Mouse (Mus musculus): ENCODE measurements around the gene Zbtb4. TPM values are rescaled to one million over a fixed set of nuclear protein-coding genes. Genes with fewer than 3 reads are reported as not detected.

The Zbtb4 gene
- total and polyA plus RNA-seq, 3 experiments, result 8.6 to 18.4 (median 13.4) TPM

DNA sequence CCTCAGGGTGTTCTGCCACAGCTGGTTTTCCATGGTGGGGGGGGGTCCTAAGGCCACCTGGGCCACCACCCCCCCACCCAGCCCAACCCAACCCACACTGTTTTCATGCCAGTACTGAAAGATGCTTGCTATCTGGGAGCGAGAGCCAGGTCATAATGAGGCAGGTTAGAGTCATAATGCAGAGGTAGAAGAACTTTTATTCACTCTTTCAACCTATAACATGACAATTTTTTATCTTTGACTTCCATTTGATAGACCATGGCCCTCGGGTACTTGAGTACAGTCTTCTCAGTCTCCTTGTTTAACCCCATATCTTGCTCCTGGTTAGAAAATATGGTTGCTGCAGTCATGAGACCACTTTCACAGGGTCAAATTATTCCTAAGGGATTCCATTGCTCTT, 52.7 kb downstream of the Zbtb4 start, which contains the start of gene Spem2:
Gene Spem2, minus strand, starts transcription at position 101 of the 400 bp plus-strand sequence.
- DNase-seq (ENCODE audit: low spot score), result no peak
- H3K9me3 ChIP-seq (replicated peaks), result no peaks in the 10 kb centered on the region; the same call in 1 of the 2 replicates
- no peaks in the 10 kb centered on the region for H3K4me1 ChIP-seq (ENCODE audit: insufficient read depth, low read depth, low read length)
- no peaks in the 10 kb centered on the region for H3K36me3 ChIP-seq (replicated peaks)
- H3K27me3 ChIP-seq (ENCODE audit: insufficient read depth, low read length), result peaks cover 44% of the 10 kb centered on the region
- TF ChIP-seq GATA2 (IDR thresholded peaks at IDR 0.05; ENCODE audit: borderline replicate concordance, low read depth, low read length) (no peak), POLR2AphosphoS5 (IDR thresholded peaks at IDR 0.05; ENCODE audit: insufficient replicate concordance, low read depth, low read length) (no peak), TAL1 (conservative IDR thresholded peaks at IDR 0.05; ENCODE audit: low read depth, low read length) (no peak), CTCF (IDR thresholded peaks at IDR 0.05; ENCODE audit: low read depth, low read length) (no peak), GATA1 (IDR thresholded peaks at IDR 0.05; ENCODE audit: borderline replicate concordance, low read length) (no peak)
- H3K4me3 ChIP-seq (ENCODE audit: low read depth, low read length), result no peak within 1 kb of the TSS
- ATAC-seq (ENCODE audit: extremely low read depth, insufficient number of reproducible peaks, low FRiP score, poor library complexity, severe bottlenecking), result no peak

DNA sequence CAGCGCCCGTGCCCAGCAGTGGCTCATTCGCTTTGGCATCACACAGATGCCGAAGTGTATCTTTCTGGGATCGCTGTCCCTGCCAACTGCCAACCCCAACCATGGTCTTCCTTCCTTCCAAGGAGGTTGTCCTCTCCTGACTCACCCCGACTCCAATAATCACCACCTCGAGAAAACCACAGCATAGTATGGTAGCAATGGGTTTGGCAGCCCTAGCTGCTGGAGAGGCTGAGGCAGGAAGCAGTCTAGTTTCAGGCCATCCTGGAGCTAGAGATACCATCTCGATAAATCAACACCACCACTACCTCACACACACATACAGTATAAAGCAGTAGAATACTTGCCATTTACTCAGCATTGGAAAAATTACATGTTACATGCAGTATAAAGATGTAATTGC, 53.2 kb downstream of the Zbtb4 start:
- no peaks in the 10 kb centered on the region for H3K4me1 ChIP-seq (ENCODE audit: insufficient read depth, low read depth, low read length)
- H3K4me3 ChIP-seq (ENCODE audit: low read depth, low read length), result no peak overlapping the region
- DNase-seq (ENCODE audit: low spot score) (no peak), ATAC-seq (ENCODE audit: extremely low read depth, insufficient number of reproducible peaks, low FRiP score, poor library complexity, severe bottlenecking) (no peak)
- H3K36me3 ChIP-seq (replicated peaks), result no peaks in the 10 kb centered on the region
- no peak for TF ChIP-seq GATA2 (IDR thresholded peaks at IDR 0.05; ENCODE audit: borderline replicate concordance, low read depth, low read length)
- TF ChIP-seq CTCF (IDR thresholded peaks at IDR 0.05; ENCODE audit: low read depth, low read length), result no peak
- no peak for TF ChIP-seq GATA1 (IDR thresholded peaks at IDR 0.05; ENCODE audit: borderline replicate concordance, low read length)
- TF ChIP-seq TAL1 (conservative IDR thresholded peaks at IDR 0.05; ENCODE audit: low read depth, low read length), result no peak
- TF ChIP-seq POLR2AphosphoS5 (IDR thresholded peaks at IDR 0.05; ENCODE audit: insufficient replicate concordance, low read depth, low read length), result no peak
- no peaks in the 10 kb centered on the region; the same call in 1 of the 2 replicates for H3K9me3 ChIP-seq (replicated peaks)
- peaks cover 45% of the 10 kb centered on the region for H3K27me3 ChIP-seq (ENCODE audit: insufficient read depth, low read length)

DNA sequence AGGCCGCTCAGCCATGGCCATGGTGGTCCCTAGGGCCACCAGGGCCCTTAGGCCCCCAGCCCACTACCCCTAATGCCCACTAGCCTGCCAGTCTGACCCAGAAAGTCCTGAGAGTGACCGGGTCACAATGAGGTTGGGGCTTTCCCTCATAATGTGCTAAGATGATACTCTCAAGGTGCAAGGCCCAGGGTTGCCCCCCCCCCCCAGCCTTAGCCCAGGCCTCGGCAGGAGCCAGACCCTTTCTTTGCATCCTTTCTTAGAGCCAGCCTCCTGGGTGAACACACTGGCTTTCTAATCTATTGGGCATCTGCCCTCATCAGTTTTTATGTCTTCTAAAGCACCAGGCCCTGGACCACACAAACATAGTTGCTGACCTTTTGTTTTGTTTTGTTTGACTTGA, 56.4 kb downstream of the Zbtb4 start, which contains the start of gene Spem1:
Gene Spem1, minus strand, starts transcription at position 101 of the 400 bp plus-strand sequence.
- Histone ChIP-seq H3K9me3 (replicated peaks) (peaks cover 8% of the 10 kb centered on the region), H3K27me3 (ENCODE audit: insufficient read depth, low read length) (peaks cover 44% of the 10 kb centered on the region), H3K4me3 (ENCODE audit: low read depth, low read length) (no peak within 1 kb of the TSS), H3K36me3 (replicated peaks) (peaks cover 24% of the 10 kb centered on the region), H3K4me1 (ENCODE audit: insufficient read depth, low read depth, low read length) (no peaks in the 10 kb centered on the region; the same call in 1 of the 2 replicates)
- TF ChIP-seq GATA1 (IDR thresholded peaks at IDR 0.05; ENCODE audit: borderline replicate concordance, low read length) (no peak), TAL1 (conservative IDR thresholded peaks at IDR 0.05; ENCODE audit: low read depth, low read length) (no peak), POLR2AphosphoS5 (IDR thresholded peaks at IDR 0.05; ENCODE audit: insufficient replicate concordance, low read depth, low read length) (no peak), CTCF (IDR thresholded peaks at IDR 0.05; ENCODE audit: low read depth, low read length) (no peak), GATA2 (IDR thresholded peaks at IDR 0.05; ENCODE audit: borderline replicate concordance, low read depth, low read length) (no peak)
- ATAC-seq (ENCODE audit: extremely low read depth, insufficient number of reproducible peaks, low FRiP score, poor library complexity, severe bottlenecking), result no peak
- no peak for DNase-seq (ENCODE audit: low spot score)

DNA sequence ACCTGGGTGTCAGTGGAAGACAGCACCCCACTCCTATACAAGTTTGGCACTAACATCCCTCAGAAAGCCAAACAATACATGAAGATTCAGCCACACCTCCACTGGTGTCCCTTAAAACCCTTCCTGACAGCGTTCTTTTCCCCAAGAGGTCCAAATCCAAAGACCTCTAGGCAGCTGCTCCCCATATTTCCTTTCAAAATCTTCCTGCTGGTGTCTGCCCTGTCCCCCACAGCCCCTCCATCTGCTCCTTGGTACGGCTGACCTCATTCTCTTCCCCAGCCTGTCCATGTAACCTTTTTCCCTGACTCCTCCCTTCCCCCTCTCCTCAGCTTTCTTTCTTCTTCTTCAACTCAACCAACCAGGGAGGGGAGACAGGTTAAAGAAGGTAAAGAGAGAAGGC, 57.7 kb downstream of the Zbtb4 start:
- Histone ChIP-seq H3K4me1 (ENCODE audit: insufficient read depth, low read depth, low read length) (no peaks in the 10 kb centered on the region; the same call in 1 of the 2 replicates), H3K4me3 (ENCODE audit: low read depth, low read length) (no peak overlapping the region), H3K9me3 (replicated peaks) (peaks cover 10% of the 10 kb centered on the region), H3K36me3 (replicated peaks) (peaks cover 37% of the 10 kb centered on the region), H3K27me3 (ENCODE audit: insufficient read depth, low read length) (peaks cover 49% of the 10 kb centered on the region)
- TF ChIP-seq GATA1 (IDR thresholded peaks at IDR 0.05; ENCODE audit: borderline replicate concordance, low read length), result no peak
- TF ChIP-seq POLR2AphosphoS5 (IDR thresholded peaks at IDR 0.05; ENCODE audit: insufficient replicate concordance, low read depth, low read length), result no peak
- TF ChIP-seq GATA2 (IDR thresholded peaks at IDR 0.05; ENCODE audit: borderline replicate concordance, low read depth, low read length), result no peak
- TF ChIP-seq CTCF (IDR thresholded peaks at IDR 0.05; ENCODE audit: low read depth, low read length), result no peak
- no peak for TF ChIP-seq TAL1 (conservative IDR thresholded peaks at IDR 0.05; ENCODE audit: low read depth, low read length)
- no peak for ATAC-seq (ENCODE audit: extremely low read depth, insufficient number of reproducible peaks, low FRiP score, poor library complexity, severe bottlenecking)
- DNase-seq (ENCODE audit: low spot score), result no peak

DNA sequence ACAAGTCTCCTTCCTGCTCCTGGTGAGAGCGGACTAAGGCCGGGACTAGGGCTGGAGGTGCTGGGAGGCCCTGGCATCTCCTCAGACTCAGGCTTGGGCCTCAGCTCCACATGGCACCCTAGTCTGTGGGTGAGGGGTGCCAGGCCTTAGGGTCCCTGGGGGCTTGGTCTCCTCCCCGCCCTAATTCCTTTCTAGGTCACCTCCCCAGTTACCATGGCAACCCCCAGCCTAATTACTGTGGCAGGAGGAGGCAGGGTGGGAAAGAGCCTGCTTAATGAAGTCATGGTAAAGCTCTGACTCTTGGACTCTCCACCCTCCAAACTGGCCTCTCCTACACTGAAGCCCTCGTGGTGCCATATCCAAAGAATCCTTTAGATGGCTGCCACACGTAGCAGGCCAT, 63.1 kb downstream of the Zbtb4 start:
- ATAC-seq (ENCODE audit: extremely low read depth, insufficient number of reproducible peaks, low FRiP score, poor library complexity, severe bottlenecking) (no peak), DNase-seq (ENCODE audit: low spot score) (no peak)
- H3K27me3 ChIP-seq (ENCODE audit: insufficient read depth, low read length), result peaks cover 59% of the 10 kb centered on the region
- H3K4me1 ChIP-seq (ENCODE audit: insufficient read depth, low read depth, low read length), result peaks cover 16% of the 10 kb centered on the region
- peaks cover 10% of the 10 kb centered on the region for H3K9me3 ChIP-seq (replicated peaks)
- peaks cover 46% of the 10 kb centered on the region for H3K36me3 ChIP-seq (replicated peaks)
- no peak overlapping the region for H3K4me3 ChIP-seq (ENCODE audit: low read depth, low read length)
- TF ChIP-seq GATA1 (IDR thresholded peaks at IDR 0.05; ENCODE audit: borderline replicate concordance, low read length) (no peak), TAL1 (conservative IDR thresholded peaks at IDR 0.05; ENCODE audit: low read depth, low read length) (no peak), CTCF (IDR thresholded peaks at IDR 0.05; ENCODE audit: low read depth, low read length) (no peak), GATA2 (IDR thresholded peaks at IDR 0.05; ENCODE audit: borderline replicate concordance, low read depth, low read length) (no peak), POLR2AphosphoS5 (IDR thresholded peaks at IDR 0.05; ENCODE audit: insufficient replicate concordance, low read depth, low read length) (no peak)

DNA sequence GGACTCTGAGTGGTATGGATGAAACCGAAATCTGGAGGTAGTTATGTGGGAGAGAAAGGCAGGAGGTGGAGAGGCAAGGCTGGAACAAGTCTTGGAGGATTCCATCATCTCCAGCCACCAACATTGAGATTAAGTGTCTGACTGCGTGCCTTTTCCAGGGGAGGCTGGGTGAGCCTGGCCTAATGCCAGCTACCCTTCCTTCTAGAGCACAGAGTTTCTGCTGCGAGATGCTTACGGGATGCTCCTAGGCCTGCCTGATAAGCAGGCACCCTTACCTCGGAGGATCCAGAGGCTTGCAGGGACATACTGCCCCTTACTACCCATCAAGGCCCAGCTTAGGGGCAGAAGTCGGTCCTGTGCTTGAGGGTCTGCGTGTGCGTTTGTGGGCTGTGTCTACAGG, 67.8 kb downstream of the Zbtb4 start:
- no peak for DNase-seq (ENCODE audit: low spot score)
- peaks cover 54% of the 10 kb centered on the region for H3K4me1 ChIP-seq (ENCODE audit: insufficient read depth, low read depth, low read length)
- no peaks in the 10 kb centered on the region for H3K9me3 ChIP-seq (replicated peaks)
- ATAC-seq (ENCODE audit: extremely low read depth, insufficient number of reproducible peaks, low FRiP score, poor library complexity, severe bottlenecking), result no peak
- H3K36me3 ChIP-seq (replicated peaks), result peaks cover 8% of the 10 kb centered on the region
- H3K4me3 ChIP-seq (ENCODE audit: low read depth, low read length), result peak overlapping the region; percentile 67
- H3K27me3 ChIP-seq (ENCODE audit: insufficient read depth, low read length), result peaks cover 60% of the 10 kb centered on the region
- TF ChIP-seq CTCF (IDR thresholded peaks at IDR 0.05; ENCODE audit: low read depth, low read length) (no peak), POLR2AphosphoS5 (IDR thresholded peaks at IDR 0.05; ENCODE audit: insufficient replicate concordance, low read depth, low read length) (no peak), TAL1 (conservative IDR thresholded peaks at IDR 0.05; ENCODE audit: low read depth, low read length) (no peak)

Other genes starting within 250 kb of the Zbtb4 start
Only the 20 nearest of the 44 such genes appear.
- gene Sox15, start 110.6 kb upstream of the Zbtb4 start, total RNA-seq (2014; fragmentation: Nextera tagmentation), result 2.1 TPM in 1 of 2 replicates, not detected in the other
- gene Sox15, start 110.6 kb upstream of the Zbtb4 start, total RNA-seq (2017), result 0.17 TPM in 1 of 2 replicates, not detected in the other
- 0.20 and 0.36 TPM in 2 replicates for gene Sox15, start 110.6 kb upstream of the Zbtb4 start, polyA plus RNA-seq (2012)
- 27.0 and 31.1 TPM in 2 replicates for gene Mpdu1, start 103.3 kb upstream of the Zbtb4 start, total RNA-seq (2014; fragmentation: Nextera tagmentation)
- gene Mpdu1, start 103.3 kb upstream of the Zbtb4 start, total RNA-seq (2017), result 43.4 and 63.6 TPM in 2 replicates
- gene Mpdu1, start 103.3 kb upstream of the Zbtb4 start, polyA plus RNA-seq (2012), result 22.7 and 24.9 TPM in 2 replicates
- 3.5 TPM in 1 of 2 replicates, not detected in the other for gene Cd68, start 99.8 kb upstream of the Zbtb4 start, total RNA-seq (2014; fragmentation: Nextera tagmentation)
- 5.0 and 6.1 TPM in 2 replicates for gene Cd68, start 99.8 kb upstream of the Zbtb4 start, total RNA-seq (2017)
- 2.2 and 2.3 TPM in 2 replicates for gene Cd68, start 99.8 kb upstream of the Zbtb4 start, polyA plus RNA-seq (2012)
- 986 and 993 TPM in 2 replicates for gene Eif4a1, start 93.5 kb upstream of the Zbtb4 start, total RNA-seq (2014; fragmentation: Nextera tagmentation)
- gene Eif4a1, start 93.5 kb upstream of the Zbtb4 start, total RNA-seq (2017), result 986 and 1,008 TPM in 2 replicates
- gene Eif4a1, start 93.5 kb upstream of the Zbtb4 start, polyA plus RNA-seq (2012), result 197 and 231 TPM in 2 replicates
- gene Senp3, start 83.8 kb upstream of the Zbtb4 start, total RNA-seq (2014; fragmentation: Nextera tagmentation), result 111 and 128 TPM in 2 replicates
- 107 and 111 TPM in 2 replicates for gene Senp3, start 83.8 kb upstream of the Zbtb4 start, total RNA-seq (2017)
- 125 and 142 TPM in 2 replicates for gene Senp3, start 83.8 kb upstream of the Zbtb4 start, polyA plus RNA-seq (2012)
- not detected in 2 replicates for gene Tnfsf13, start 80.1 kb upstream of the Zbtb4 start, total RNA-seq (2014; fragmentation: Nextera tagmentation)
- not detected in 2 replicates for gene Tnfsf13, start 80.1 kb upstream of the Zbtb4 start, total RNA-seq (2017)
- gene Tnfsf13, start 80.1 kb upstream of the Zbtb4 start, polyA plus RNA-seq (2012), result not detected in 2 replicates
- gene Tnfsf12, start 70.1 kb upstream of the Zbtb4 start, total RNA-seq (2014; fragmentation: Nextera tagmentation), result not detected in 2 replicates
- not detected in 2 replicates for gene Tnfsf12, start 70.1 kb upstream of the Zbtb4 start, total RNA-seq (2017)
- gene Tnfsf12, start 70.1 kb upstream of the Zbtb4 start, polyA plus RNA-seq (2012), result not detected in 2 replicates
- gene Tnfsfm13, start 69.8 kb upstream of the Zbtb4 start, total RNA-seq (2014; fragmentation: Nextera tagmentation), result not detected in 2 replicates
- not detected in 2 replicates for gene Tnfsfm13, start 69.8 kb upstream of the Zbtb4 start, total RNA-seq (2017)
- not detected in 2 replicates for gene Tnfsfm13, start 69.8 kb upstream of the Zbtb4 start, polyA plus RNA-seq (2012)
- gene Polr2a, start 7.3 kb upstream of the Zbtb4 start, total RNA-seq (2014; fragmentation: Nextera tagmentation), result 192 and 251 TPM in 2 replicates
- 21.3 and 26.2 TPM in 2 replicates for gene Polr2a, start 7.3 kb upstream of the Zbtb4 start, total RNA-seq (2017)
- gene Polr2a, start 7.3 kb upstream of the Zbtb4 start, polyA plus RNA-seq (2012), result 116 and 119 TPM in 2 replicates
- 1.1 TPM in 1 of 2 replicates, not detected in the other for gene Slc35g3, start 3.9 kb upstream of the Zbtb4 start, total RNA-seq (2014; fragmentation: Nextera tagmentation)
- gene Slc35g3, start 3.9 kb upstream of the Zbtb4 start, total RNA-seq (2017), result 0.27 TPM in 1 of 2 replicates, not detected in the other
- gene Slc35g3, start 3.9 kb upstream of the Zbtb4 start, polyA plus RNA-seq (2012), result 0.18 TPM in 2 replicates
- gene Chrnb1, start 30.0 kb downstream of the Zbtb4 start, total RNA-seq (2014; fragmentation: Nextera tagmentation), result 2.3 and 2.8 TPM in 2 replicates
- gene Chrnb1, start 30.0 kb downstream of the Zbtb4 start, total RNA-seq (2017), result 1.1 and 1.2 TPM in 2 replicates
- gene Chrnb1, start 30.0 kb downstream of the Zbtb4 start, polyA plus RNA-seq (2012), result 0.39 and 0.50 TPM in 2 replicates
- 24.9 and 28.9 TPM in 2 replicates for gene Fgf11, start 35.9 kb downstream of the Zbtb4 start, total RNA-seq (2014; fragmentation: Nextera tagmentation)
- 3.6 and 4.2 TPM in 2 replicates for gene Fgf11, start 35.9 kb downstream of the Zbtb4 start, total RNA-seq (2017)
- 7.7 and 8.6 TPM in 2 replicates for gene Fgf11, start 35.9 kb downstream of the Zbtb4 start, polyA plus RNA-seq (2012)
- not detected in 2 replicates for gene Tmem102, start 39.7 kb downstream of the Zbtb4 start, total RNA-seq (2014; fragmentation: Nextera tagmentation)
- not detected in 2 replicates for gene Tmem102, start 39.7 kb downstream of the Zbtb4 start, total RNA-seq (2017)
- gene Tmem102, start 39.7 kb downstream of the Zbtb4 start, polyA plus RNA-seq (2012), result not detected in 2 replicates
- gene Gm39566, start 49.4 kb downstream of the Zbtb4 start, total RNA-seq (2014; fragmentation: Nextera tagmentation), result not detected in 2 replicates
- gene Gm39566, start 49.4 kb downstream of the Zbtb4 start, total RNA-seq (2017), result 0.05 and 0.06 TPM in 2 replicates
- gene Gm39566, start 49.4 kb downstream of the Zbtb4 start, polyA plus RNA-seq (2012), result not detected in 2 replicates
- gene Spem2, start 52.6 kb downstream of the Zbtb4 start, total RNA-seq (2014; fragmentation: Nextera tagmentation), result not detected in 2 replicates
- gene Spem2, start 52.6 kb downstream of the Zbtb4 start, total RNA-seq (2017), result not detected in 2 replicates
- gene Spem2, start 52.6 kb downstream of the Zbtb4 start, polyA plus RNA-seq (2012), result not detected in 2 replicates
- gene Spem1, start 56.3 kb downstream of the Zbtb4 start, total RNA-seq (2014; fragmentation: Nextera tagmentation), result not detected in 2 replicates
- 0.11 TPM in 1 of 2 replicates, not detected in the other for gene Spem1, start 56.3 kb downstream of the Zbtb4 start, total RNA-seq (2017)
- gene Spem1, start 56.3 kb downstream of the Zbtb4 start, polyA plus RNA-seq (2012), result not detected in 2 replicates
- gene Nlgn2, start 71.9 kb downstream of the Zbtb4 start, total RNA-seq (2014; fragmentation: Nextera tagmentation), result 3.0 and 6.8 TPM in 2 replicates
- 0.93 and 1.5 TPM in 2 replicates for gene Nlgn2, start 71.9 kb downstream of the Zbtb4 start, total RNA-seq (2017)
- gene Nlgn2, start 71.9 kb downstream of the Zbtb4 start, polyA plus RNA-seq (2012), result 3.1 and 3.5 TPM in 2 replicates
- gene Tmem256, start 72.6 kb downstream of the Zbtb4 start, total RNA-seq (2014; fragmentation: Nextera tagmentation), result 116 and 202 TPM in 2 replicates
- 409 and 434 TPM in 2 replicates for gene Tmem256, start 72.6 kb downstream of the Zbtb4 start, total RNA-seq (2017)
- gene Tmem256, start 72.6 kb downstream of the Zbtb4 start, polyA plus RNA-seq (2012), result 513 and 777 TPM in 2 replicates
- gene Plscr3, start 80.5 kb downstream of the Zbtb4 start, total RNA-seq (2014; fragmentation: Nextera tagmentation), result 26.2 and 32.3 TPM in 2 replicates
- 9.3 and 12.1 TPM in 2 replicates for gene Plscr3, start 80.5 kb downstream of the Zbtb4 start, total RNA-seq (2017)
- 54.2 and 61.1 TPM in 2 replicates for gene Plscr3, start 80.5 kb downstream of the Zbtb4 start, polyA plus RNA-seq (2012)
- gene Tnk1, start 92.8 kb downstream of the Zbtb4 start, total RNA-seq (2014; fragmentation: Nextera tagmentation), result 4.3 and 9.0 TPM in 2 replicates
- 0.82 and 1.5 TPM in 2 replicates for gene Tnk1, start 92.8 kb downstream of the Zbtb4 start, total RNA-seq (2017)
- gene Tnk1, start 92.8 kb downstream of the Zbtb4 start, polyA plus RNA-seq (2012), result 0.47 and 0.95 TPM in 2 replicates